Comparison of ENCODE assay signal across 8 mouse cellular contexts in genomic region chr12:69509180-69509579, GRCm38 (mm10).
DNase-seq lines count a peak whose midpoint lies in the region; ATAC-seq and TF ChIP-seq lines count a peak whose summit lies in the region.
"Not testable (repeated sequence)": the region's sequence is repeated elsewhere in the genome, so short reads cannot be mapped to it uniquely, and the experiment has no call there.

No protein-coding gene starts in this region.

- H3K4me3 ChIP-seq in MEL (ENCODE audit: control insufficient read depth in 1 of 2, insufficient read depth in 1 of 2, low read depth in 2 of 2, low read length in 2 of 2); limb, embryonic 12.5 days (replicated peaks); myocyte; small intestine, adult 2 months (ENCODE audit: low read depth, low read length): not testable (repeated sequence)

- not testable (repeated sequence) for H3K4me2 ChIP-seq in limb, embryonic 12.5 days
- peak overlapping the region; percentile 49 for H3K4me2 ChIP-seq in myocyte (ENCODE audit: low read depth)

- not testable (repeated sequence) for TF ChIP-seq POLR2A in MEL (IDR thresholded peaks at IDR 0.05; ENCODE audit: control insufficient read depth in 1 of 2, insufficient read depth in 1 of 2, low read depth in 1 of 2, low read length in 2 of 2, poor library complexity in 1 of 2); myocyte (IDR thresholded peaks at IDR 0.05; ENCODE audit: insufficient read length, low read depth); small intestine, adult 2 months (IDR thresholded peaks at IDR 0.05; ENCODE audit: low read depth, low read length)

- peak; percentile 31 for DNase-seq in MEL (ENCODE audit: low read depth, low spot score)
- DNase-seq in induced T-regulatory cell, adult 2 months (ENCODE audit: low read depth), result peak; percentile 21

- H3K27me3 ChIP-seq in MEL (ENCODE audit: control insufficient read depth in 1 of 2, insufficient read depth in 2 of 2, low read length in 2 of 2); limb, embryonic 12.5 days; myocyte (ENCODE audit: control insufficient read depth, insufficient read depth, insufficient read length); small intestine, adult 2 months (ENCODE audit: control insufficient read depth, insufficient read depth, low read length): not testable (repeated sequence)

- H3ac ChIP-seq in myocyte (ENCODE audit: control insufficient read depth, insufficient read length), result not testable (repeated sequence)

- 83% methylated on average over 1 of the region's 1 CpGs for WGBS in limb, embryonic 12.5 days
- 19% methylated on average over 1 of the region's 1 CpGs for WGBS in small intestine, adult 2 months

- H3K79me2 ChIP-seq in MEL (ENCODE audit: control insufficient read depth, insufficient read depth, low read length, poor library complexity); myocyte (ENCODE audit: control insufficient read depth, insufficient read depth): not testable (repeated sequence)

- TF ChIP-seq RAD21 in MEL (IDR thresholded peaks at IDR 0.05; ENCODE audit: low read depth, low read length), result not testable (repeated sequence)

- TF ChIP-seq CTCF in MEL (IDR thresholded peaks at IDR 0.05 in 2 of 3, conservative IDR thresholded peaks at IDR 0.05 in 1 of 3; ENCODE audit: control insufficient read depth in 1 of 3, insufficient read depth in 1 of 3, low read depth in 2 of 3, low read length in 3 of 3, poor library complexity in 1 of 3, severe bottlenecking in 1 of 3); small intestine, adult 2 months (IDR thresholded peaks at IDR 0.05; ENCODE audit: extremely low read depth, insufficient read length, insufficient replicate concordance, low read depth, low read length): not testable (repeated sequence)

- H3K9ac ChIP-seq in MEL (ENCODE audit: control insufficient read depth, low read depth, low read length, poor library complexity, severe bottlenecking); limb, embryonic 12.5 days (replicated peaks): not testable (repeated sequence)

- ATAC-seq in common myeloid progenitor, adult 5-6 weeks (replicated peaks; ENCODE audit: low read depth, poor library complexity, severe bottlenecking), result peak; percentile 61; the same call in 1 of the 2 replicates
- ATAC-seq in limb, embryonic 12.5 days (ENCODE audit: insufficient number of reproducible peaks, insufficient read depth, low FRiP score, low TSS enrichment, low read depth), result not testable (repeated sequence)
- 0 out of 2 replicates have a peak, but pooled peaks have one; percentile 43 for ATAC-seq in megakaryocyte progenitor cell, adult 5-6 weeks (replicated peaks; ENCODE audit: poor library complexity)
- ATAC-seq in megakaryocyte-erythroid progenitor cell, adult 5-6 weeks (replicated peaks; ENCODE audit: low FRiP score, low TSS enrichment, poor library complexity, severe bottlenecking), result peak; percentile 66

- H3K36me3 ChIP-seq in MEL (ENCODE audit: control insufficient read depth in 1 of 2, insufficient read depth in 2 of 2, low read length in 2 of 2); limb, embryonic 12.5 days; myocyte (ENCODE audit: control insufficient read depth, insufficient read depth); small intestine, adult 2 months (ENCODE audit: control insufficient read depth, insufficient read depth, low read length): not testable (repeated sequence)

- not testable (repeated sequence) for H3K27ac ChIP-seq in MEL (ENCODE audit: control insufficient read depth, low read depth, low read length)
- 0 out of 2 replicates have a peak overlapping the region, but pooled peaks have one; percentile 7 for H3K27ac ChIP-seq in limb, embryonic 12.5 days
- H3K27ac ChIP-seq in small intestine, adult 2 months (ENCODE audit: insufficient read depth, low read depth, low read length), result peak overlapping the region; percentile 39

- TF ChIP-seq EP300 in MEL (IDR thresholded peaks at IDR 0.05; ENCODE audit: low read depth in 1 of 2, low read length in 2 of 2), result not testable (repeated sequence)

- H3K4me1 ChIP-seq in MEL (ENCODE audit: control insufficient read depth in 1 of 2, insufficient read depth in 2 of 2, low read length in 2 of 2); limb, embryonic 12.5 days (replicated peaks): not testable (repeated sequence)
- H3K4me1 ChIP-seq in small intestine, adult 2 months (ENCODE audit: control insufficient read depth, insufficient read depth, insufficient read length, low read length), result peaks cover 22% of the 10 kb centered on the region; the same call in 1 of the 2 replicates

- H3K9me3 ChIP-seq in MEL (replicated peaks; ENCODE audit: insufficient read depth, low read length); limb, embryonic 12.5 days: not testable (repeated sequence)

TF ChIP-seq in MEL, 35 proteins besides CTCF, POLR2A, EP300 and RAD21:
- TF ChIP-seq MXI1 (IDR thresholded peaks at IDR 0.05; ENCODE audit: low read depth, low read length), result 0 out of 2 replicates have a peak, but pooled peaks have one; percentile 24
- peak; percentile 3; the same call in 1 of the 2 replicates for TF ChIP-seq GATA1 (IDR thresholded peaks at IDR 0.05; ENCODE audit: low read depth, low read length)
- peak; percentile 57; the same call in 1 of the 2 replicates for TF ChIP-seq MAX (IDR thresholded peaks at IDR 0.05; ENCODE audit: low read length)
